Mouse (Mus musculus): ENCODE measurements around the gene Tyk2. TPM values are rescaled to one million over a fixed set of nuclear protein-coding genes. Genes with fewer than 3 reads are reported as not detected.

Gene Tyk2
- polyA plus RNA-seq, 1 experiment from 2014 or later, result 15.3 TPM

DNA sequence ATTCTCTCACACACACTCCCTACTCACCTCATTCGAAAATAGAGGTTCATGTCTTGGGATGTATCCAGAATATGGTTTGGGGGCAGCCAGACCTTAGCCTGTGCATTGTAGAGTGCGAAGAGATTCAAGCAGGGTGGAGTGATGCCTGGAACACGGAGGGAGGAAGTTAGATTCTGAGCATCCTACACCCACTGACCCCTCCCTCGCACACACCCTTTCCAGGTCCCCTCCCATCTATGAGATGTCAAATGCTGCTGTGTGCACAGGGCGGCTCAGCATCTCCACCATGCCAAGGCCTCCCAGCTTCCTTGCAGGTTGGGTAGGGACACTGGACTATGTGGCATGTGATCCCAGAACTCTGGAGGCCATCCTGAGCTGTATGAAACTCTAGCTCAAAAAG is 6.2 kb downstream of the Tyk2 start:
- WGBS, result 87% methylated on average over 5 of the region's 5 CpGs
- DNase-seq (ENCODE audit: low spot score), result no peak
- Histone ChIP-seq H3K36me3 (peaks cover 60% of the 10 kb centered on the region), H3K27ac (no peak overlapping the region), H3K4me1 (replicated peaks) (no peaks in the 10 kb centered on the region), H3K27me3 (ENCODE audit: insufficient read depth, poor library complexity, severe bottlenecking) (no peaks in the 10 kb centered on the region), H3K4me3 (no peak overlapping the region), H3K9me3 (no peaks in the 10 kb centered on the region)

DNA sequence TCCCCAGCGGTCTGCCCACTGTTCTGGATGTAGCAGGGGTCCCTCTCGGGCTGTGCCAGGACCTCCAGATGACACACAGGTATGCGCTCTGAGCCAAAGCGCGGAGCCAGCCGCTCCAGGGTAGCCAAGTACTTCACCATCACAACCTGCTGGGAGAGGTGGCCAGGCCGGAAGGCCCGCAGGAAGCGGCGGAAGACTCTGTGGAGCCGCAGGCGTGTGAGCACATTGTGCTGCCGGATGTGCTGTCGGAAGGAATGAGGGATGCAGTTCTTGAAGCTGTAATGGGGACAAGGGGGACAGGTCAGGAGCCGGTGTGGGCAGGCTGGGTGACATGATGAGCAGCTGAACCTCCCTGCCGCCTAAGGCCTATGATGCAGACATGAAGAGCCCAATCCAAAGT is 9.6 kb downstream of the Tyk2 start:
- Histone ChIP-seq H3K27me3 (ENCODE audit: insufficient read depth, poor library complexity, severe bottlenecking) (no peaks in the 10 kb centered on the region), H3K36me3 (peaks cover 54% of the 10 kb centered on the region), H3K27ac (no peak overlapping the region), H3K9me3 (no peaks in the 10 kb centered on the region), H3K4me1 (replicated peaks) (no peaks in the 10 kb centered on the region), H3K4me3 (no peak overlapping the region)
- 90% methylated on average over 16 of the region's 16 CpGs for WGBS
- no peak for DNase-seq (ENCODE audit: low spot score)

DNA sequence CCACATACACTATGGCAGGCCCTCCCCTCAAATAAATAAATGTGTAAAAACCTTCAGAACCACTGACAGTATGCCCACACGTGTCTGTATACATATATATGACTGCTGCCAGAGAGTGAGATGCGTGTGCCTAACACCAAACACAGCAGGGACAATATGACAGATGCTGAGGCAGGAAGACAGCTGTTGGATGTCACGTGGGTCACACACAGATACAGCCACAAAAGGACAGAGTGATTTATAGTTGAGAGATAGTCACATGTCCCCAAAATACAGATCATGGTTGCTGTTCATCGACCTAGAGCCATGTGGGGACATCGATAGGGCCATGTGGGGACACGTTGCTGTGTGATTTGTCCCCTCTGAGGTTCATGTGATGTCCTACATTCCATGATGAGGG is 14.0 kb downstream of the Tyk2 start:
- Histone ChIP-seq H3K36me3 (peaks cover 20% of the 10 kb centered on the region), H3K27me3 (ENCODE audit: insufficient read depth, poor library complexity, severe bottlenecking) (no peaks in the 10 kb centered on the region), H3K9me3 (no peaks in the 10 kb centered on the region), H3K4me3 (no peak overlapping the region), H3K4me1 (replicated peaks) (no peaks in the 10 kb centered on the region), H3K27ac (no peak overlapping the region)
- DNase-seq (ENCODE audit: low spot score), result no peak
- 83% methylated on average over 6 of the region's 6 CpGs for WGBS

DNA sequence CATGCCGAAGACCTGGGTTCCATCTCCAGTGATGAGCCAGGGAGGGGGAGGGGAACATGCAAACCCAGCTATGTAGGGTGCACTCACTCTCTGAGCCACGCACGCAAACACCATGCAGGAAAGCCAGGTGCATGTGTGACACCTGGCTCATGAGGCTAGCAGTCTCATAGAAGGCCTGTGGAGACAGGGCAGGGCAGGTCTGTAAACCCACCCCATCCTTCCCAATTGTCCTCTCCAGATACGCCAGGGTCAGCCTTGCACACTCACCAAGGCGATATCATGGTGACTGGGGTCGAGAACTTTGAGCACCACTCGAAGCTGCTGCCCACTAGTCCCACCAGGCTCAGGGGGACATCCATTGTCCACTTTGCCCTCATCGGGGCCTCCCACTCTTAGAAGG is 15.9 kb downstream of the Tyk2 start:
- Histone ChIP-seq H3K4me1 (replicated peaks) (no peaks in the 10 kb centered on the region), H3K36me3 (peaks cover 5% of the 10 kb centered on the region), H3K9me3 (no peaks in the 10 kb centered on the region), H3K4me3 (no peak overlapping the region), H3K27me3 (ENCODE audit: insufficient read depth, poor library complexity, severe bottlenecking) (no peaks in the 10 kb centered on the region), H3K27ac (no peak overlapping the region)
- no peak for DNase-seq (ENCODE audit: low spot score)
- WGBS, result 82% methylated on average over 8 of the region's 8 CpGs

DNA sequence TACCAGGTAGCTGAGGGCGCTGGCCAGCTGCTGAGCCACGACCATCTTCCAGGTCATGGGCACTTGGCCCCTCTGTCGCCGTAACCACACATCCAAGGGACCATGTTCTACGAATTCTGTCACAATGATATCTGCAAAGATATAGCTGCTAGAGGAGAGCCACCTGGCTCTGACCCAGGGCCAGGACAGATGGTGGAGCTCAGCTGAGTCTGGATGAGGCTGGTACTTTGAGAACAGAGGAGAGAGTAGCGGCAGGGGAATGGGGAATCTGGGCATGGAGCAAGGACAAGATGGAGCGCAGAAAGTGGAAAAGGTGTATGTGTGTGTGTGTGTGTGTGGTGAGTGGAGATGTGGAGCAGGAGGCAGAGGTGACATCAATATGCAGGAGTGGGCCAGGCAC is 16.9 kb downstream of the Tyk2 start:
- Histone ChIP-seq H3K4me1 (replicated peaks) (no peaks in the 10 kb centered on the region), H3K4me3 (no peak overlapping the region), H3K36me3 (peaks cover 2% of the 10 kb centered on the region; the same call in 1 of the 2 replicates), H3K27me3 (ENCODE audit: insufficient read depth, poor library complexity, severe bottlenecking) (no peaks in the 10 kb centered on the region), H3K9me3 (no peaks in the 10 kb centered on the region), H3K27ac (no peak overlapping the region)
- 92% methylated on average over 7 of the region's 7 CpGs for WGBS
- no peak for DNase-seq (ENCODE audit: low spot score)

DNA sequence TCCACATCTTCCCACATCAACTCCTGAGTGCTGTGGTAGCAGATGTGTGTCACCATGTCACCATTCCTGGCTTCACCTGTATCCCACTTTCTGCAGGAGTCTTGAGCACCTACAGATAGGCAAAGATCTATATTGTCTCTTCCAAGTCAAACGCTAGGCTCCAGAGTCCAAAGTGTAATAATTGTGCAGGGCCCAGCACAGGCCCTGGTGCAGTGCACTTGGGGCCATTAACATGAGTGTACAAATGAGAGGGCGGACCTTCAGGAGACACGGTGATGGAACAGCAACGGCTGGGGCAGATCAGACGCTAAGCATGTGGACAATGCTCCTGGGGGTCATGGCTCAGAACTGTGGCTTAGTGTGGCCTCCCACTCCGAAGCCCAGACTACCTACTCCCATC is 17.3 kb downstream of the Tyk2 start:
- peaks cover 6% of the 10 kb centered on the region; the same call in 1 of the 2 replicates for H3K36me3 ChIP-seq
- H3K4me3 ChIP-seq, result no peak overlapping the region
- WGBS, result 91% methylated on average over 6 of the region's 6 CpGs
- no peak overlapping the region for H3K27ac ChIP-seq
- no peaks in the 10 kb centered on the region for H3K9me3 ChIP-seq
- no peaks in the 10 kb centered on the region for H3K4me1 ChIP-seq (replicated peaks)
- DNase-seq (ENCODE audit: low spot score), result no peak
- H3K27me3 ChIP-seq (ENCODE audit: insufficient read depth, poor library complexity, severe bottlenecking), result no peaks in the 10 kb centered on the region

DNA sequence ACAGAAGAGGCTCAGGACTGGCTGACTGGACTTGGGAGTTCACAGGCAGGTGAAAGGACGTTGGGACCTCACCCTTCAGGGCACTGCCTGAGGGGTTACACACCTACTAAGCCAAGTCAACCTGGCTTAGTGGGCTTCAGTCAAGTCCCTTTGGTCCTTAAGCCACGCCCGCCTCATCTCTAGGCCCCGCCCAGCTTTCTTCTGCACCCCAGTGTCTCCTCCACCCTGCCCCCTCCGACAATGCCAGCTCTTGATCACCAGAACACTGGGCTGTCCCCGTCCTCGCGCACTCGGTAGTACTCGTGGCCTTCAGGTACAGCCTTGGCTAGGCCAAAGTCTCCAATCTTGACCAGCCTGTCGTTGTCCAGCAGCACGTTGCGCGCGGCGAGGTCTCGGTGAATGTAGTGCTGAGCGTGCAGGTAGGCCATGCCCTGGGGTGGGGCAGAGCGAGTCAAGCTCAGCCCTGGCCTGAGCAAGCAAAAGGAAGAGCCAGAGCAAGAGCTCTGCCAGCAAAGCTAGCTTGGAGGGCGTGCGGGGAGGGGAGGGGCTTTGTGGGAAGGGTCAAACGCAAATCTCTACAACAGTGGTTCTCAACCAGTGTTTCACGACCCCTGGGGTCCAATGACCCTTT is 23.3 kb downstream of the Tyk2 start:
- H3K4me1 ChIP-seq (replicated peaks), result peaks cover 19% of the 10 kb centered on the region
- no peak for DNase-seq (ENCODE audit: low spot score)
- no peak overlapping the region for H3K4me3 ChIP-seq
- no peaks in the 10 kb centered on the region for H3K27me3 ChIP-seq (ENCODE audit: insufficient read depth, poor library complexity, severe bottlenecking)
- no peaks in the 10 kb centered on the region for H3K9me3 ChIP-seq
- peaks cover 21% of the 10 kb centered on the region for H3K36me3 ChIP-seq
- no peak overlapping the region for H3K27ac ChIP-seq
- WGBS, result 43% methylated on average over 23 of the region's 23 CpGs

DNA sequence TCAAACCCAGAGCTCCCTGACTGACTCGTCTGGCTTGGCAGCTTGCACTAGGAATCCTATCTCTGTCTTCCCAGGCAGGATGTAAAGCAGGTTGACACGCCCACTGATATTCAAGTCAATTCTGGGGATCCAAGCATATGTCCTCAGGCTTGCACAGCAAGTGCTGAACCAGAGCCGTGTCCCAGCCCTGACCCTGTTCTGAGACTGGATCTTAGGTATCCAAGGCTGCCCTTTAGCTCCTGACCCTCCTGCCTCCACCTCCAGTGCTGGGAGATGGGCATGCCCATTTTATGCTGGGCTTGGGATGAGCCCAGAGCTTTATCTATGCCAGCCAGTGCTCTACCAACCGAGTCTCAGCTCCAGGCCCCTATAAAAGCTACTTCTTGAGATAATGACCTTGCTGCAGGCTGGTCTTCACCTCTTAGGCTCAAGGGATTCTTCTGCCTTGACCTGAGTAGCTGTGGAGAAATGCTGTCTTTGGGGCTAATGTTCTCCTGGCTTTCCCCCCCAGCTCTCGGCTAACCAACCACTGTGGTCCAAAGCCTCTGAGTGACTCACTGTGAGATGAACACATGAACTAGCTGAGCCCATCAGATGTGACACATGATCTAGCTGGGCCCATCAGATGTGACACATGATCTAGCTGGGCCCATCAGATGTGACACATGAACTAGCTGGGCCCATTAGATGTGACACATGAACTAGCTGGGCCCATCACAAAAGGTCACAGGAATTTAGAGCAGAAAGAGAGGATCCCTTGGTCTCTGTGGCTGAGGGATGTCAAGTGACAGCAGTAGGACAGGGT is 25.1 kb downstream of the Tyk2 start:
- no peak for DNase-seq (ENCODE audit: low spot score)
- Histone ChIP-seq H3K27me3 (ENCODE audit: insufficient read depth, poor library complexity, severe bottlenecking) (no peaks in the 10 kb centered on the region), H3K4me1 (replicated peaks) (peaks cover 22% of the 10 kb centered on the region), H3K27ac (0 out of 2 replicates have a peak overlapping the region, but pooled peaks have one; percentile 16), H3K9me3 (no peaks in the 10 kb centered on the region), H3K4me3 (no peak overlapping the region), H3K36me3 (peaks cover 24% of the 10 kb centered on the region)
- WGBS, result 79% methylated on average over 5 of the region's 5 CpGs

DNA sequence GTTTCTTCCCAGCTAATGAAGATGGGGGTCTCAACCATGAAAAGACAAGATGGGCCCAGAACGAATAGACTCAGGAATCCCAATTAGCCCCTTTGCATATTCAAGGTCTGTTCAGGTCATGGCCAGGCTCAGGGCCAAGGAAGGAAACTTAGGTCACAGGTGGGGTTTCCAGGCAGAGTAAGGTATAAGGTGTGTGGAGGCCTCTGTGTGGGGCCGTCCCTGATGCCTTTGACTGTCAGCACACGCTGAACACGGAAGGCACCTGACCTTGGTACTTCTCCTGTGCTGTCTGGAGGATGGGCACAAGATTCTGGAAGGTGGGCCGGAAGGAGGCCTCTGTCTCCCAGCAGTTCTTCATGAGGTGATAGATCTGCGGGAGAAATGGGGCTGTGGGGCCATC is 26.2 kb downstream of the Tyk2 start:
- Histone ChIP-seq H3K27me3 (ENCODE audit: insufficient read depth, poor library complexity, severe bottlenecking) (no peaks in the 10 kb centered on the region), H3K9me3 (no peaks in the 10 kb centered on the region), H3K27ac (peak overlapping the region; percentile 68; the same call in 1 of the 2 replicates), H3K36me3 (peaks cover 22% of the 10 kb centered on the region), H3K4me3 (no peak overlapping the region), H3K4me1 (replicated peaks) (peaks cover 33% of the 10 kb centered on the region)
- WGBS, result 88% methylated on average over 6 of the region's 6 CpGs
- DNase-seq (ENCODE audit: low spot score), result no peak

DNA sequence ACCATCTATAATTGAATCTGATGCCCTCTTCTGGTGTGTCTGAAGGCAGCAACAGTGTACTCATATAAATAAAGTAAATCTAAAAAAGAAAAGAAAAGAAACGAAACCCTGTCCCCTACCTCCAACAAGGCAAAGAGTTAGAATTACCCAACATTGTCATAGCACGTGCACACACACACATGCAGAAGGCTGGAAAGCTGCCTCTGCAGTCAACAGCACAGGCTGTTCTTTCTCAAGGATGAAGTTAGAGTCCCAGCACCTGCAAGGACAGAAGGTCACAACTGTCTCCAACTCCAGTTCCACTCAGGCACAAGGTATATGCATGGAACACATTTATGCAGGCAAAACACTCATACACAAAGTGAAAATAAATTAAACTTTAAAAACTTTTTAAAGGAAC is 29.0 kb downstream of the Tyk2 start:
- Histone ChIP-seq H3K27ac (no peak overlapping the region), H3K27me3 (ENCODE audit: insufficient read depth, poor library complexity, severe bottlenecking) (no peaks in the 10 kb centered on the region), H3K4me1 (replicated peaks) (peaks cover 29% of the 10 kb centered on the region), H3K4me3 (no peak overlapping the region), H3K9me3 (no peaks in the 10 kb centered on the region), H3K36me3 (peaks cover 9% of the 10 kb centered on the region)
- DNase-seq (ENCODE audit: low spot score), result no peak
- 91% methylated on average over 2 of the region's 2 CpGs for WGBS

DNA sequence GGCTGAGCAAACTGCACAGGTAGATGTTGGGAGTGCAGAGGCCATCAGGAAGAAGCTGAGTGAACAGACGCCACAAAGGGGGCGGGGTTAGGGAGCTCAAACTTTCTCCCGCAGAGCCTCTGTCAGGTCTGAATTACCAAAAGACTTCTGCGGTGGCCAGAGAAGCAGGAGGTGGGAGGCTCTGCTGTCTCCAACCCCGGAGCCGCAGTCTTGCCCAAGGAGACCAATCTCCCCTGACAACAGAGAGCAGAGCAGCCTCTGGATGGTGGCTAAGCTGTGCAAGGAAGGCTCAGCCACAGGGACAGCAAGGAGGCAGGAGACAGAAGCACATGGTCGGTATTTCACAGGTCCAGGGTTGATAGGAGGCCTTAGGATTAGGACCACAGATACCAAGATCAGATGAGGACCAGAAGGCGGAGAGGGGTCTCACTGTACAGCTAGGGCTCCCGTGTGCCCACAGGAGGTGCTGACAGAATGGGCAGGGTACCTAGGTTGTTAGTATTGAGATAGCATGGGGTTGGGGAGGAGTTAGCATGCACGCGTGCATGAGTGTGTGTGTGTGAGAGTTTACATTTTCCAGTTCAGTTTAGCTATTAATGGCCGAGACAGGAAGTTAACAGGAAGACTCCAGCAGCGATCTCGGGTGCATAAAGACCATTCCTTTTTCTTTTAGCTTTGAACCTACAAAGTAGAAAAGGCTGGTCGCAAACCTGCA is 30.4 kb downstream of the Tyk2 start:
- Histone ChIP-seq H3K27me3 (ENCODE audit: insufficient read depth, poor library complexity, severe bottlenecking) (no peaks in the 10 kb centered on the region), H3K27ac (peak overlapping the region; percentile 50; the same call in 1 of the 2 replicates), H3K4me3 (peak overlapping the region; percentile 16; the same call in 1 of the 2 replicates), H3K36me3 (0 out of 2 replicates have a peak, but pooled peaks cover 3% of the 10 kb centered on the region), H3K4me1 (replicated peaks) (peaks cover 29% of the 10 kb centered on the region), H3K9me3 (no peaks in the 10 kb centered on the region)
- 42% methylated on average over 15 of the region's 15 CpGs for WGBS
- peak; percentile 25 for DNase-seq (ENCODE audit: low spot score)

DNA sequence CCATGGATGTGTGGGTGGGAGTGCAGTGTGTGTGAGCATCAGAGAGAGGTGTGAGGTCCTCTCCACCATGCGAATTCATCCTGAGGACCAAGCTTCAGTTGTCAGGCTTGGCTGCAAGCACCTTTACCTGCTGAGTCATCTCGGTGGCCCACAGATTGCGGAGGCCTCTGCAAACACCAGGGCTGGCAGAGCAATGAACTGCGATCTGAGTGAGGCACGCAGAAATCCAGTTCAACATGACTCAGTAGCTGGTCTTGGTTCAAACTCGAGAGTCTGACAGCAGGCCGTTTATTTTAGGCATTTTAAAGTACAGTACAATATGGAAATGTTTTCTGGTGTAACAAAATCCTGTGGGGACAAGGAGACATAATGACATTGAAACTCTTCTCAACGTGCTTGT is 33.2 kb downstream of the Tyk2 start:
- no peaks in the 10 kb centered on the region for H3K9me3 ChIP-seq
- H3K27me3 ChIP-seq (ENCODE audit: insufficient read depth, poor library complexity, severe bottlenecking), result no peaks in the 10 kb centered on the region
- no peak overlapping the region for H3K27ac ChIP-seq
- H3K36me3 ChIP-seq, result peaks cover 16% of the 10 kb centered on the region
- no peak for DNase-seq (ENCODE audit: low spot score)
- 88% methylated on average over 8 of the region's 8 CpGs for WGBS
- H3K4me1 ChIP-seq (replicated peaks), result peaks cover 14% of the 10 kb centered on the region
- no peak overlapping the region for H3K4me3 ChIP-seq

DNA sequence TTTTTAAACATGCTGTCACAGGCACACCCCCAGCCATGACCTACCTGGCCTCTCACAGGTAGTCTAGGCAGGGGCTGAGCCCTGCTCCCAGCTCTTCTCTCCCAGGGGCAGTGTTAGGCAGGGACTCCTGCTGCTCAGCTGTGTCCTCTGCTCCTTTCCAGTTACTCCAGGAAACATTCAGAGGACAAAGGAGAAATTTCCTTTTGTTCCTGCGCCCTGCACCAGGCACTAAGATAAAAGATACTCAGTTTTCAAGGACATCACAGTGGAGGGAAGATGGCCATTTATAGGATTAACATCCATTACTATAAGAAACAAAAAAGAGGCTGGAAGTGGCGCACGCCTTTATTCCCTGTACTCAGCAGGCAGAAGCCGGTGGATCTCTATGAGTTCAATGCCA is 35.1 kb downstream of the Tyk2 start:
- no peak overlapping the region for H3K27ac ChIP-seq

More for the DNA sequence above, 35.1 kb downstream of the Tyk2 start:
- Histone ChIP-seq H3K27me3 (ENCODE audit: insufficient read depth, poor library complexity, severe bottlenecking) (no peaks in the 10 kb centered on the region), H3K4me3 (no peak overlapping the region), H3K9me3 (no peaks in the 10 kb centered on the region), H3K36me3 (peaks cover 13% of the 10 kb centered on the region), H3K4me1 (replicated peaks) (peaks cover 19% of the 10 kb centered on the region)
- no peak for DNase-seq (ENCODE audit: low spot score)
- 80% methylated on average over 4 of the region's 4 CpGs for WGBS
